Comparison of ENCODE assay signal across 8 mouse cellular contexts in the genomic region with DNA sequence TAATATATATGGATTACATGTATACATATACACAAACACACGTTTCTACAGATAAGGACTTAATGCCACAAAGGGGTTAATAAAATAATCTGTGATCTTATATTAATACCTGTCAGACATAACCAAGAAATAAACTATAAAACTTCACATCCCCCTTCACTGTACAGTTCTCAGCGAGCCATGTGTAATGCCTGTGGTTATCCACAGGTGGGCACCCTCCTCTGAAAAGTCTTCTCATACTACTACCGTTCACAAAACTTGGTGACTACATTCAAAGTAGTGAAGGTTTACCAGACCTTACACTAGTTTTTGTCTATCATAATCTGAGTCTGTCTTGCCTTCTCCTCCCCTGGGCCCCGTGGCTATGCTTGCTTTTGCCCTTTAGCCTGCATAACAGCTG.
A peak's percentile ranks its signal among the peaks of the same experiment; 100 is the strongest.
DNase-seq lines count a peak whose midpoint lies in the region; ATAC-seq and TF ChIP-seq lines count a peak whose summit lies in the region.

No protein-coding gene starts in this region.

- H3K4me3 ChIP-seq in cerebellum, adult 2 months (replicated peaks; ENCODE audit: insufficient read depth, low read depth, low read length): no peak overlapping the region
- H3K4me3 ChIP-seq in limb, embryonic 11.5 days (ENCODE audit: low read depth, low read length): no peak overlapping the region
- no peak overlapping the region for H3K4me3 ChIP-seq in limb, embryonic 10.5 days
- no peak overlapping the region for H3K4me3 ChIP-seq in kidney, adult 2 months (ENCODE audit: insufficient read depth, low read depth, low read length)

- H3K27ac ChIP-seq in cerebellum, adult 2 months (ENCODE audit: insufficient read depth, low read length): no peak overlapping the region
- no peak overlapping the region for H3K27ac ChIP-seq in limb, embryonic 11.5 days (replicated peaks; ENCODE audit: low read depth, low read length)
- no peak overlapping the region for H3K27ac ChIP-seq in limb, embryonic 10.5 days
- no peak overlapping the region for H3K27ac ChIP-seq in kidney, adult 2 months (ENCODE audit: insufficient read depth, low read depth, low read length)

- no peaks in the 10 kb centered on the region for H3K27me3 ChIP-seq in cerebellum, adult 2 months (ENCODE audit: control insufficient read depth, insufficient read depth, low read length)
- H3K27me3 ChIP-seq in limb, embryonic 11.5 days (ENCODE audit: control insufficient read depth, insufficient read depth, low read length): no peaks in the 10 kb centered on the region
- no peaks in the 10 kb centered on the region for H3K27me3 ChIP-seq in limb, embryonic 10.5 days (ENCODE audit: low read depth, poor library complexity, severe bottlenecking)
- H3K27me3 ChIP-seq in kidney, adult 2 months (replicated peaks; ENCODE audit: control insufficient read depth, insufficient read depth, low read length): no peaks in the 10 kb centered on the region

- H3K4me2 ChIP-seq in limb, embryonic 11.5 days (ENCODE audit: low read depth, severe bottlenecking): no peak overlapping the region

- WGBS in cerebellum, adult 2 months: 43% methylated on average over 4 of the region's 4 CpGs
- 57% methylated on average over 4 of the region's 4 CpGs for WGBS in limb, embryonic 11.5 days
- WGBS in limb, embryonic 10.5 days: 63% methylated on average over 4 of the region's 4 CpGs
- 39% methylated on average over 4 of the region's 4 CpGs for WGBS in kidney, adult 2 months

- no peaks in the 10 kb centered on the region for H3K4me1 ChIP-seq in cerebellum, adult 2 months (ENCODE audit: control insufficient read depth, insufficient read depth, low read length)
- no peaks in the 10 kb centered on the region for H3K4me1 ChIP-seq in limb, embryonic 11.5 days (ENCODE audit: control insufficient read depth, insufficient read depth, low read length)
- H3K4me1 ChIP-seq in limb, embryonic 10.5 days: no peaks in the 10 kb centered on the region
- no peaks in the 10 kb centered on the region for H3K4me1 ChIP-seq in kidney, adult 2 months (ENCODE audit: control insufficient read depth, insufficient read depth, low read length)

- TF ChIP-seq CTCF in cerebellum, adult 2 months (IDR thresholded peaks at IDR 0.05; ENCODE audit: borderline replicate concordance, insufficient read depth, low read depth, low read length): peak; percentile 4; the same call in 1 of the 2 replicates
- no peak; the same call in 1 of the 2 replicates for TF ChIP-seq CTCF in kidney, adult 2 months (conservative IDR thresholded peaks at IDR 0.05; ENCODE audit: insufficient read depth, insufficient read length, low read depth, low read length)

- ATAC-seq in limb, embryonic 11.5 days (ENCODE audit: insufficient number of reproducible peaks, low FRiP score, low TSS enrichment, low read depth): peak; percentile 67; the same call in 1 of the 2 replicates

- no peak for DNase-seq in cerebellum, adult 2 months
- DNase-seq in cerebellum, postnatal 36 days: no peak
- DNase-seq in limb, embryonic 11.5 days (ENCODE audit: low spot score): no peak
- no peak for DNase-seq in limb, embryonic 10.5 days (ENCODE audit: low spot score)
- DNase-seq in embryo, embryonic 10.5 days (ENCODE audit: low spot score): peak; percentile 41
- DNase-seq in mesoderm, embryonic 11.5 days (ENCODE audit: low read depth, low spot score): peak; percentile 7
- DNase-seq in kidney, adult 2 months: no peak
- no peak for DNase-seq in spleen, postnatal 10 days (ENCODE audit: low spot score in 2 of 2)

- H3K9ac ChIP-seq in limb, embryonic 11.5 days (ENCODE audit: low read length): no peak overlapping the region

- no peak for TF ChIP-seq POLR2A in cerebellum, adult 2 months (IDR thresholded peaks at IDR 0.05; ENCODE audit: borderline replicate concordance, insufficient read depth, low read length)
- no peak for TF ChIP-seq POLR2A in kidney, adult 2 months (IDR thresholded peaks at IDR 0.05; ENCODE audit: low read depth, low read length)

- H3K36me3 ChIP-seq in limb, embryonic 11.5 days (ENCODE audit: control insufficient read depth, insufficient read depth, low read length): no peaks in the 10 kb centered on the region
- no peaks in the 10 kb centered on the region for H3K36me3 ChIP-seq in limb, embryonic 10.5 days
- no peaks in the 10 kb centered on the region for H3K36me3 ChIP-seq in kidney, adult 2 months (ENCODE audit: control insufficient read depth, insufficient read depth, low read length)

- no peaks in the 10 kb centered on the region for H3K9me3 ChIP-seq in limb, embryonic 11.5 days (ENCODE audit: control insufficient read depth, low read length)
- H3K9me3 ChIP-seq in limb, embryonic 10.5 days (replicated peaks): no peaks in the 10 kb centered on the region

Comparison
In these comparisons a context has a peak if more than half of its experiments do, and no peak if none do; other contexts are left out.
1. DNase-seq: peak in embryo, embryonic 10.5 days (single experiment) and mesoderm, embryonic 11.5 days (single experiment); none in cerebellum, adult 2 months (0 of 2), cerebellum, postnatal 36 days (0 of 2), limb, embryonic 11.5 days (single experiment), limb, embryonic 10.5 days (single experiment), kidney, adult 2 months (single experiment) and spleen, postnatal 10 days (0 of 2).